Mouse (Mus musculus) forebrain, embryonic 14.5 days (tissue): ENCODE measurements around the gene Car5b. TPM values are rescaled to one million over a fixed set of nuclear protein-coding genes. Genes with fewer than 3 reads are reported as not detected.

ENCODE experiments used
- ATAC-seq: fragments of 200-750 bp; cut with Nextera tagmentation; 2 replicates; pipeline ENCODE4 v1.8.0; 2017; ENCODE audit warnings: mild to moderate bottlenecking, moderate library complexity
- DNase-seq: peaks from one replicate; pipeline ENCODE4 v3.0.0-alpha.2; 2015; ENCODE audit warnings: low spot score
- H3K27ac ChIP-seq: fragments of 300-500 bp; sonication (generic); 2 replicates; pipeline ENCODE4 v1.5.1; 2014; ENCODE audit warnings: low read depth, mild to moderate bottlenecking, control low read depth, low read length, moderate library complexity
- H3K27me3 ChIP-seq: fragments of 300-500 bp; sonication (generic); replicated peaks from 2 replicates; pipeline ENCODE4 v1.6.1; 2014; ENCODE audit warnings: low read length, control low read depth, mixed read lengths; ENCODE audit not compliant: control insufficient read depth, insufficient read depth
- H3K36me3 ChIP-seq: fragments of 300-500 bp; sonication (generic); 2 replicates; pipeline ENCODE4 v1.6.1; 2014; ENCODE audit warnings: low read length, control low read depth; ENCODE audit not compliant: control insufficient read depth, insufficient read depth
- H3K4me1 ChIP-seq: fragments of 300-500 bp; sonication (generic); 2 replicates; pipeline ENCODE4 v1.6.1; 2014; ENCODE audit warnings: antibody characterized with exemption, low read length, control low read depth; ENCODE audit not compliant: control insufficient read depth, insufficient read depth
- H3K4me2 ChIP-seq: fragments of 300-500 bp; sonication (generic); 2 replicates; pipeline ENCODE4 v1.6.1; 2014; ENCODE audit warnings: mild to moderate bottlenecking, control low read depth, low read length
- H3K4me3 ChIP-seq: fragments of 300-500 bp; sonication (generic); 2 replicates; pipeline ENCODE4 v1.5.1; 2014; ENCODE audit warnings: low read depth, low read length, control low read depth
- H3K9ac ChIP-seq: fragments of 300-500 bp; sonication (generic); 2 replicates; pipeline ENCODE4 v1.6.1; 2014; ENCODE audit warnings: mild to moderate bottlenecking, low read length, control low read depth, moderate library complexity
- H3K9me3 ChIP-seq: fragments of 300-500 bp; sonication (generic); replicated peaks from 2 replicates; pipeline ENCODE4 v1.6.1; 2016; ENCODE audit warnings: low read length, control low read depth, mixed read lengths; ENCODE audit not compliant: control insufficient read depth
- WGBS: fragments of 180-500 bp; shearing (Covaris S2); extraction: QIAGEN DNeasy Blood & Tissue Kit; methylation state at CpG from one replicate; pipeline ENCODE4 v1.1.7; 2014; 5-methylcytosine and 5-hydroxymethylcytosine counted together
- polyA plus RNA-seq: library from polyadenylated mRNA; unstranded; fragments of >200 nt; fragmentation: Nextera tagmentation; extraction: Ambion mirVana; gene quantifications from 2 replicates; pipeline ENCODE4 v1.2.1, GENCODE M21; 2014

Car5b gene
- polyA plus RNA-seq, 1 experiment from 2014 or later = 0.34 TPM

- ATAC-seq (no peak), DNase-seq (no peak)
- H3K4me1 ChIP-seq = no peaks in the 10 kb centered on the region
- H3K9ac ChIP-seq = no peak overlapping the region
- no peak overlapping the region for H3K27ac ChIP-seq
- no peaks in the 10 kb centered on the region for H3K27me3 ChIP-seq
- H3K9me3 ChIP-seq = no peaks in the 10 kb centered on the region
- no peak overlapping the region for H3K4me2 ChIP-seq
- WGBS = 83% methylated on average over 3 of the region's 3 CpGs
- no peak overlapping the region for H3K4me3 ChIP-seq
- peaks cover 30% of the 10 kb centered on the region for H3K36me3 ChIP-seq
Measured at GRCm38 (mm10) chrX:163944381-163944780, 83.4 kb downstream of the Car5b start.

- Histone ChIP-seq H3K9me3 (no peaks in the 10 kb centered on the region), H3K27me3 (no peaks in the 10 kb centered on the region), H3K36me3 (peaks cover 20% of the 10 kb centered on the region; the same call in 1 of the 2 replicates), H3K4me2 (no peak overlapping the region), H3K27ac (no peak overlapping the region), H3K9ac (no peak overlapping the region), H3K4me3 (no peak overlapping the region), H3K4me1 (no peaks in the 10 kb centered on the region)
- no peak for ATAC-seq
- no peak for DNase-seq
- WGBS = 83% methylated on average over 6 of the region's 6 CpGs
Measured at GRCm38 (mm10) chrX:163938587-163938986, 89.2 kb downstream of the Car5b start.

- Histone ChIP-seq H3K27ac (no peak overlapping the region), H3K9ac (no peak overlapping the region), H3K4me1 (no peaks in the 10 kb centered on the region), H3K36me3 (0 out of 2 replicates have a peak, but pooled peaks cover 6% of the 10 kb centered on the region), H3K27me3 (no peaks in the 10 kb centered on the region), H3K9me3 (no peaks in the 10 kb centered on the region), H3K4me3 (no peak overlapping the region), H3K4me2 (no peak overlapping the region)
- no peak for DNase-seq
- WGBS = 88% methylated on average over 8 of the region's 8 CpGs
- ATAC-seq = no peak
Measured at GRCm38 (mm10) chrX:163934731-163935130, 93.1 kb downstream of the Car5b start.

GRCm38 (mm10) chrX:163929550-163929949, 98.2 kb downstream of the Car5b start:
- H3K36me3 ChIP-seq = no peaks in the 10 kb centered on the region
- H3K9me3 ChIP-seq = no peaks in the 10 kb centered on the region
- H3K27ac ChIP-seq = no peak overlapping the region
- no peak overlapping the region for H3K9ac ChIP-seq
- no peaks in the 10 kb centered on the region for H3K4me1 ChIP-seq
- no peak overlapping the region for H3K4me2 ChIP-seq
- H3K4me3 ChIP-seq = no peak overlapping the region
- no peak for DNase-seq
- no peaks in the 10 kb centered on the region for H3K27me3 ChIP-seq
- no peak for ATAC-seq

Other genes with a start within 250 kb of the Car5b start
- gene Ap1s2, start 119.0 kb downstream of the Car5b start, polyA plus RNA-seq = 113 and 144 TPM in 2 replicates
- 42.3 and 43.8 TPM in 2 replicates for gene Zrsr2, start 69.3 kb downstream of the Car5b start, polyA plus RNA-seq
- 25.4 and 27.7 TPM in 2 replicates for gene Siah1b, start 48.5 kb upstream of the Car5b start, polyA plus RNA-seq
- gene Cltrn, start 60.8 kb upstream of the Car5b start, polyA plus RNA-seq = 0.14 and 0.28 TPM in 2 replicates
- gene Ace2, start 111.3 kb upstream of the Car5b start, polyA plus RNA-seq = 0.16 TPM in 1 of 2 replicates, not detected in the other
- 0.22 and 0.27 TPM in 2 replicates for gene Bmx, start 230.2 kb upstream of the Car5b start, polyA plus RNA-seq
- gene Pir, start 241.4 kb upstream of the Car5b start, polyA plus RNA-seq = 3.9 and 4.3 TPM in 2 replicates